Mouse (Mus musculus) left cerebral cortex, adult 18-20 months (tissue): ENCODE measurements around the gene Olfr476. TPM values are rescaled to one million over a fixed set of nuclear protein-coding genes. Genes with fewer than 3 reads are reported as not detected.
"Not testable (repeated sequence)": the region's sequence is repeated elsewhere in the genome, so short reads cannot be mapped to it uniquely, and the experiment has no call there.

ENCODE experiments used
- DNase-seq, 2 experiments: peaks; one replicate each; pipeline ENCODE4 v3.0.0; 2021 to 2022; ENCODE audit warnings: low spot score in 2 of 2, mixed read lengths in 1 of 2
- long read RNA-seq, 2 experiments: library from polyadenylated mRNA; stranded (forward); transcript quantifications; one replicate each; pipeline ENCODE4 v2.0.0; 2021
- total RNA-seq, 2 experiments: library from RNA; stranded (reverse); gene quantifications; 2 replicates each; pipeline ENCODE4 v1.2.3; 2021

The Olfr476 gene
- total RNA-seq, result not detected
- long read RNA-seq, experiment 1, result 0 reads
- long read RNA-seq, experiment 2, result 0 reads

- no peak for DNase-seq
Observed at GRCm38 (mm10) chr7:107964503-107964902, at the start of gene Olfr476. Gene Olfr476 (plus strand): TSS chr7:107964803.

- no peak for DNase-seq
Observed at GRCm38 (mm10) chr7:107930146-107930545, 34.5 kb upstream of the Olfr476 start, which contains the start of gene Olfr473. Gene Olfr473 (plus strand): TSS chr7:107930446.

- not testable (repeated sequence) for DNase-seq
Observed at GRCm38 (mm10) chr7:107952539-107952938, 12.1 kb upstream of the Olfr476 start.

- no peak for DNase-seq
Observed at GRCm38 (mm10) chr7:107954343-107954742, 10.3 kb upstream of the Olfr476 start, which contains the start of gene Olfr474. Gene Olfr474 (plus strand): TSS chr7:107954643.

DNA sequence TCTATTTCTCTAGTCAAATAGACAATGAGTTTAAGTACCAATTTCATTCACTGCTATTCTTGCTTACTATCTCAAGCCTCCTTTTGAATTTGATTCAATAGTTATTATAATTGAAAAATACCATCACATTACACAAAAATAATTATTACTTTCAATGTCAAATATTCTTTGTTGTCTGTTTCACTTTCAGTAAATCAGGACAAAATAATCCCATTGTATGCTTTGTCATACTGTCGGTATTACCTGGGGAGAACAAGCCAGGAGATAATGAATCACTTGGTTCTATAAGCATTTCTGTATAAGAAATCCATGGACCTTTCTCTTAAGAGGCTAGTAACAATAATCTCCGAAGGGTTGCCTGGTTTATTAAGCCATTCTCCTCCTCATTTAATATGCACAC, 21.8 kb downstream of the Olfr476 start, which contains the start of gene Olfr477:
TSS of gene Olfr477 (plus strand) at position 301 of the 400 bp plus-strand sequence.
- DNase-seq, result no peak

- not testable (repeated sequence) for DNase-seq
Observed at GRCm38 (mm10) chr7:108014256-108014655, 49.7 kb downstream of the Olfr476 start.

Other genes starting within 250 kb of the Olfr476 start
- gene Cyb5r2, start 206.8 kb upstream of the Olfr476 start, total RNA-seq, result not detected
- not detected for gene Ovch2, start 163.6 kb upstream of the Olfr476 start, total RNA-seq
- not detected for gene Olfr467, start 152.5 kb upstream of the Olfr476 start, total RNA-seq
- not detected for gene Olfr469, start 139.3 kb upstream of the Olfr476 start, total RNA-seq
- not detected for gene Olfr470, start 117.3 kb upstream of the Olfr476 start, total RNA-seq
- not detected for gene Olfr472, start 66.9 kb upstream of the Olfr476 start, total RNA-seq
- not detected for gene Olfr473, start 34.4 kb upstream of the Olfr476 start, total RNA-seq
- gene Olfr474, start 10.2 kb upstream of the Olfr476 start, total RNA-seq, result not detected
- gene Olfr477, start 21.9 kb downstream of the Olfr476 start, total RNA-seq, result not detected
- not detected for gene Olfr478, start 69.2 kb downstream of the Olfr476 start, total RNA-seq
- not detected for gene Olfr479, start 85.9 kb downstream of the Olfr476 start, total RNA-seq
- not detected for gene Olfr480, start 102.5 kb downstream of the Olfr476 start, total RNA-seq
- gene Olfr481, start 115.1 kb downstream of the Olfr476 start, total RNA-seq, result not detected
- gene Olfr482, start 132.8 kb downstream of the Olfr476 start, total RNA-seq, result 1 to 10 TPM; 2.4 to 2.6 TPM
- gene Olfr483, start 136.0 kb downstream of the Olfr476 start, total RNA-seq, result not detected
- not detected for gene Olfr484, start 162.6 kb downstream of the Olfr476 start, total RNA-seq
- gene Olfr485, start 195.1 kb downstream of the Olfr476 start, total RNA-seq, result not detected
- gene Olfr486, start 207.9 kb downstream of the Olfr476 start, total RNA-seq, result not detected
- gene Olfr487, start 249.8 kb downstream of the Olfr476 start, total RNA-seq, result not detected